Mouse (Mus musculus) kidney, postnatal 10 days (tissue): ENCODE measurements around the gene Ston2.

ENCODE experiments used
- DNase-seq: peaks from one replicate; pipeline ENCODE4 v3.0.0; 2021; ENCODE audit warnings: mixed read lengths

Ston2 gene

DNA sequence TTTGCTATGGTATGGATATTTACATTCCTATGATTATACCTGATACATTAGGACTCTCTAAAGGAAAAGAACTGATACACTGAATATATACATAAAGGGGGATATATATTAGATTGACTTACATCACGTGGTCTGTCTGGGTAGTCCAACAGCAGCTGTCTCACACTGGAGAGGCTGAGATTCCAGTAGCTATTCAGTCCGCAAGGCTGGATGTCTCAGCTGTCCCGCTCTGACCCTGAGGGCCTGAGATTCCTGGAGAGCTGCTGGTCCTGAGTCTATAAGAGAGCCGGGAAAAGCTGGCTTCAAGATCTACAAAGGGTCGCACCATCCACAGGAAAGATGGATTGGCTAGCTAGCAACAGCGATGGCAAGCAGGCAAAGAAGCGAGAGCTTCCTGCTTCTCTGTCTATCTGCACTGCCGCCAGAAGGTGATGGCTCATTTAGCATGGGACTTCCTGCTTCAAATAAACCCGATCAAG, at the start of gene Ston2:
Gene Ston2, minus strand, starts transcription at position 429 of the 479 bp plus-strand sequence.
- no peak for DNase-seq

DNA sequence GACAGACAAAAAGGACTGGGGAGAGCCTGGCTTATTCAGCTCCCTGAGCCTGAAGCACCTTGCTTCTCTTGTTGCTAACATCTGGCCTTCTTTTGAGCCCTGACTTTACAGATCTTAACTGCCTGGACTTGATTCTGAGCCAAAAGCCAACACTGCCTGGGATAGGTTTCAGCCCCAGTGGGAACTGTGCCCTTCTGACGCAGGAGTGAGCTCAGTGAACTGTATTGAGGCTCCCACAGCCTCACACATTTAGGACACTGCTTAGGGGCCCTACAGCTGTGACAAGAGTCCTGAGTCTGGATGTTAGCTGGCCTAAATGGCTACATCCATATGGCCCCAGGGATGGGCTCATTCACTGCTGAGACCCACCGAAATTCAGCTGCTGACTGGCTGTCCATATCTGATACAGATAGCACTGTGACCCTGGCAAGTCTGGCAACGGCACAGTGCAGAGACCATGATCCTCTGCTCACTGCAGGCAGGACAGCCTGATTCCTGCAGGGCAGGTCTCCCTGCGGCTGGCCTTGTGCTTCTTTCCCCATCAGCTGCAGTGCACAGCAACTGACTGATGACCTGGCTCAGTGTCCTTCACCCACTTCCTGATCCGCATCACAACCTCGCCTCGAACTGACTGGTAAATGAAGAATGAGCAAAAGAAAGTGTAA, 49.3 kb upstream of the Ston2 start:
- peak; percentile 29 for DNase-seq

DNA sequence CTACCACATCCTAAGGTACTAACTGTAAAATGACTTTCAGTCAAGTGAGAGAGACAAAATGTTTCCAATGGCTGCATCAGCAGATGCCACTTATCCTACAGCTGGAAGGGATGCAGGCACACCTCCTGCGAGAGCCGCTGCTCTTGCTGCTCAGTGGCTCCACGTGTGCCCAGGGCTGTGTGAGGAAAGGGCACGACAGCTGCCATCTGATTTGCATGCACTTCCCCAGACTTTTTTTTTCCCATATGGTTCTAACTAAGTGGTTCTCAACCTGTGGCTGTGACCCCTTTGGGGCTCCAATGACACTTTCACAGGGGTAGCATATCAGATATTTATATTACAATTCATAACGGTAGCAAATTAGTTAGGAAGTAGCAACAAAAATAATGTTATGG, 45.7 kb upstream of the Ston2 start:
- DNase-seq = no peak

DNA sequence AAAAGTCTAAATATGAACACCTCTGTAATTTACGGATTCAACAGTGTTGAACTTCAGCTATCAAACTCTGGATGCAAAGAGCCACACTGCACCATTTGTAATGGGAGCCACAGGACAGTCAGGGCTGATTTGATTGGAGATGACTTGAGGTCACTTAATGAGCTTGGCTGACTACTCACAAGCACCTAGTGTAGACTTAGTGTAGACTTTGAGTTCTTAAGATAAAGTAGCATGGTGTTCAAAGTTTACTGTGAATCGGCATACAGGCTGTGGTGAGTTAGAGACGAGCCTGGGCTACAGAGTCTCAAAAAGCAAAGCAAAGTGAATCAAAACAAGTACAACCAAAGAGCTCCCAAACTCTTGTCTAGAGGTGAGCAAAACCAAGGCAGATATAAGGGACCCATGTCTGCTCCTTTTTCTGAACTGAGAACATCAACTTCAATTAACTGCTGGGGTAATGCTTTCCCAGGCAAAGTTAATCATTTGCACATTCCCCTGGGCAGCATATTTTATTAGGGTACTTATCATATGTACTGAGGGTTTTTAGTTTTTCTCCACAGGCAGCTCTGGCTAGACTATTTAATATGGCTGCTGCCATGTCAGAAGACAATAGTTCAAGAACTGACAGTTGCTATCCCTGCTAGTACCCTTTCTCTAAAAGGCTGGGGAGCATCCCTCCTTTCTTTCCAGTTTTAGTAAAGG, 45.2 kb upstream of the Ston2 start:
- no peak for DNase-seq

DNA sequence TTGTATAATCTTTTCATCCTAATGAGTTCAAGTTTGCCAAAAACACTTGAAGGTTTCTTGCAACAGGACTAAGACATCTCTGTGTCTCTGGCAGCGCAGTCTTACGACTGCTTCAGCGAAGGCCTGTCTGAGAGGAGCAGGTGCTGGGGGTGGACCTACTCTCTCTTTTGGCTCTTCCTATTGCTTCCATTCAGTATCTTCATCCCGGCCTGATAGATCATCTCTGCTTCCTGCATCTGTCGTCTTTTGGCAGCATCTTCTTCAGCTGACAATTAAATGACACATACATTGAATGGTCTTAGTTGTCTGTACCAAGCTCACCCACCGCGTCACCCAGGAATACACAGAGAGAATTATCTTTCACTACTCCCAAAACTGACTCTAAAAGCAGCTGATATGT, 43.2 kb upstream of the Ston2 start:
- DNase-seq = no peak

DNA sequence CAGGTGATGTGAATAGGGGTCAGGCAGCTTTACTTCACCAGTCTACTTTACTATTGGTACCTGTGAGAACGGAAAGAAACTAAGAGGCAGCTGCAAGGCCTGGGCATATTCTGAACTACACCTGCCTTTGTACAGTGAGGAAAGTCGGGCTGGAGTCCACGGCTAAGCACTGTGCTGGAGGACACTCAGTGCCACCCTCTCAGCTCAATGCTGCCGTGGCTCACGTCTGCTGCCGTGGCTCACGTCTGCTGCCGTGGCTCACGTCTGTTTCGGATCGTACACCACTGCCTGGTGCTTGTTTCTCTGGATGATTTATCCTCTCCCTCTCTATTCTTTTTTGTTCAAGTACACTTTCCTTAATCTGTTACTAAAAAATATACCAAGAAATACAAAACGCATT, 32.3 kb upstream of the Ston2 start:
- DNase-seq = no peak

DNA sequence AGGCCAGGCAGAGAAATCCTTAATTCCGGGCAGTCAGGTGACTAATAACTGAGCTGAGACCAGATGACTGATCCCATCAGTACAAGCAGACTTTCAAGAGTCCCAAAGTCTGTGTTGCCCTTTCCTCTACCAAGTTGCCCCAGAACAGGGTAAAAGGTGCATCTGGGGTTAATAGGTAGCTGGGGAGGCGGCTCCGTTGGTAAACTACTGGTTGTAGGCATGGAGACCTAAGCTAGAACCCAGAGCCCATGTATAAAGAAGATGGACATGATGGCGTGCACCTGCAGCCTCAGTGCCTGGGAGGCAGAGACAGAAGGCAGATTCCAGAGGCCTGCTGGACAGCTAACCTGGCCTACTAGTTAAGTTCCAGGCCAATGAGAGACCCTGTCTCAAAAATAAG, 30.5 kb upstream of the Ston2 start:
- no peak for DNase-seq

DNA sequence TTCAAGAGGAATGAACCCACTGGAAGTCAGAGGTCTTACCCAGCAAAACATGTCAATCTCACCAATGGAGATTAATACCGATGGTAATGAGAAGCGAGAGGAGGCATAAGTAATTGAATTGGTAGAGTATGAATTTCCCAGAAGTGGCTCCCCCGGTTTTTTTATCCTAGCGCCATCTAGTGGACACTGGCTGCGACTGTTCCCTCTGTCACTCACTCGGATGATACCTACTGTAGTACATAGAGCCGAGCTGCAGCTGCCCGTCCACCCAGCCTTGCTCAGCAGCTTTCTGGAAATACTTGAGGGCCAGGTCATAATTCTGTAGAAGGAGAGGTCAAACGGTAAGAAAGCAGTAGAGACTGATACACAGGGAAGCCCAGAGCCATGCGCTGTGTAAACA, 27.8 kb upstream of the Ston2 start:
- peak; percentile 65 for DNase-seq

DNA sequence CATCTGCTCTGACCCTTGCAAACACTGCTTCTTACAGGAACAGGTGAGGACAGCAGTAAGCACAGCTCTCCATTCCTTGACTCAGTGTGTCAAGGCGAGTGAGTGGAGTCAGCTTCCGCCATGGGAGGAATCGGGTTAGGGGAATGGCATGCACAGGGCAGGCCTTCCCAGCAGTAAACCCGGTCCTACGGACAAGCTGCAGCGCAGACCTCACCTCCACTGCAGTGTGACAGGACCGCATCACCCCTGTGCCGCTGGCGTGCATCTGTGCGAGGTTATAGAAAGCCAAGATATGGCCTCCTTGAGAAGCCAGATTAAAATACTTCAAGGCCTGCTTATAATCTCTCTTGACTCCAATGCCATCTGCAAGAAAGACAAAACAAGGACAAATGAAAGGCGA, 27.4 kb upstream of the Ston2 start:
- no peak for DNase-seq

DNA sequence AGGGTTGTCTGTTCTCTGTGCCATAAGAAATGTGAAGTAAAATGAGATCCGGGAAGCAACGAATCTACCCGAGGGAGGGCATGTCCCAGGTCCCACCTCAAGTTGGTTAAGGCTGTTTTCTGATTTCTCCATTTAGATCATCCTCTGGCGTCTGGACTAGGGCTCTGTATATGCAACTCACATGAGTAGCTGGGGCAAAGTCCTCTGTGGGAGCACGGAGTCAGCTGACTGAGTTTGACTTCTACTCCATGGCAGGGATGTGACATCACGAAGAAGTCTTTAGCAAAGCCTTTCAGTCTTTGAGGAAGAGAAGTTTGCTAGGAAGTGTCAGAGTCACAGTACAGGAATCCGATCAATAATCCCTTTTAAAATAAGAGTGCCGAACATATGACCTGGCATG, 20.7 kb upstream of the Ston2 start:
- DNase-seq = no peak

DNA sequence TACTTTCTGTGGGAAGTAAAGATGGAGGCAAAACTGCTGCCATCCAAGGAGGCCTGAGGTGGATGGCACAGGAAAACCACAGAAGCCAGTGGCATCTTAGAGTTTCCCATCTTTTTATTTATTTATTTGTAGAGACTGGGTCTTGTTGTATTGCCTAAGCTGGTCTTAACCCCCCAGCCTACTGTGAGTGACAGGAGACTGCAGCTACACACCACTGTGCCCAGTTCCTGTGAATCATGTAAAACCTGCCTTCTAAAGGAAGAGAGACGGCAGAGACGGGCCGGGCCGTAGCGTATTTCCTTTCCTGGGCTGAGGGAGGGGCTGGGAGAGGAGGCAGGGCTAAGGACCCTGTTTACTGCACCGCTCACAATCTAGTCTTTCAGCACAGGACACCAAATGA, 19.6 kb upstream of the Ston2 start:
- DNase-seq = no peak

DNA sequence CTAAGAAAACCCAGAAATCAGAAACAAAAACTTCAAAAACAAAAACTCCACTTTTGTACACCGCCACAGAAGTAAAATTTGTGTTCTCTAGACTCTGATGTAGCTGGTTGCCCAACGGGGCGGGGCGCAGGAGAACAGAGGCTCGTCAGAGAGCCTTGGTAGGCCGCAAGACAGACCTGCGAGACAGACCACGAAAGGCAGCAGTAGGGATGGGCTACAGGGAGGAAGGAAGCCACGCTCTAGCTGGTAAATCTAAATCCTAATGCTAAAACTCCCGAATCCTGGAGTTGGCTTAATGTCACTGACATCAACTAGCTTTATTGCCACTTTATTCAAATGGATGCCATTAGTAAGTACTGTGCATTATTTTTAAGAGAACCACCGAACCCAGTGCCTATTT, 18.9 kb upstream of the Ston2 start:
- no peak for DNase-seq

DNA sequence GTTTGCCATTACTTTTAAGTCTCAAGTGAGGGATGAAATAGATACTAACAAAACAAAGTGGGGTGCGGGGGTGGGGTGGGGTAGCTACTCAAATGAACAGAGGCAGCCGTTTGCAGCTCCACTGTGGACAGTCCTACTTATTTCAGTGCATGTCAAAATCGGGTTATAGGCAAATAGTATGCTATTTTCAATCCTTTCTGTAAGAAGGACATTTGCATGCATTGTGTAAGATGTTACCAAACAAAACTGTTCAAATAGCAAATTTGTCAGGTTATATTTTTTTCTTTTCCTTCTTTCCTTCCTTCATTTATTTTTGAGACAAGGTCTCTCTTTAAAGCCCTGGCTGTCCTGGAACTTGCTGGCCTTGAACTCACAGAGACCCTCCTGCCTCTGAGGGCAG, 16.1 kb upstream of the Ston2 start:
- no peak for DNase-seq

DNA sequence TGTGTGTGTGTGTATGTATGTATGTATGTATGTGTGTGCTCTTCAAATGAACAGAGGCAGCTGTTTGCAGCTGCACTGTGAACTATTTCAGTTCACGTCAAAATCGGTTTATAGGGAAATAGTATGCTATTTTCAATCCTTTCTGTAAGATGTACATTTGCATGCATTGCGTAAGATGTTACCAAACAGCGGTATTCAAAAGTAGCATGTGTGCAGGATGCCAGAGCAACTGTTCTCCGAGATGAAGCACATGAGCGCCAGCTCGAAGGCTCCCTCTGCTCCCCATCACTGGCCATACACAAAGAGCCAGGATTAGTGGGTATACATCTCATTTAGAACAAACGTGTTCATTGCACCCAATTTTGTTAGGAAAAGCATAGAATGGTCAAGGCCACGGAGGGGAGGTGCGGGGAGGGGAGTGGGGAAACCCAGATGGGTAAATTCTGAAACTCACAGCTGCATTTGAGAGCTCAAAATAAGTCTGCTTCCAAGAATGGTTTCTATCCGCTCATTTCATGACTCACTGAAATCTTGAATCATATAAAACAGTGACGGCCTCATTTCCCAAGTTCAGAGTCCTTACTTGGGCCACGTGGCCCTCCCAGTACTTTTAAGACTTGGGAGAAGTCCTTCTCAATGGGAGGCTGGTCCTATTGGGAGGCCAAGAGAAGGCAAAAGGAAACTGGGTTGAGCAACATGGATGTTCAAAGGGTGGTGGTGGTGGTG, 15.2 kb upstream of the Ston2 start:
- DNase-seq = no peak

DNA sequence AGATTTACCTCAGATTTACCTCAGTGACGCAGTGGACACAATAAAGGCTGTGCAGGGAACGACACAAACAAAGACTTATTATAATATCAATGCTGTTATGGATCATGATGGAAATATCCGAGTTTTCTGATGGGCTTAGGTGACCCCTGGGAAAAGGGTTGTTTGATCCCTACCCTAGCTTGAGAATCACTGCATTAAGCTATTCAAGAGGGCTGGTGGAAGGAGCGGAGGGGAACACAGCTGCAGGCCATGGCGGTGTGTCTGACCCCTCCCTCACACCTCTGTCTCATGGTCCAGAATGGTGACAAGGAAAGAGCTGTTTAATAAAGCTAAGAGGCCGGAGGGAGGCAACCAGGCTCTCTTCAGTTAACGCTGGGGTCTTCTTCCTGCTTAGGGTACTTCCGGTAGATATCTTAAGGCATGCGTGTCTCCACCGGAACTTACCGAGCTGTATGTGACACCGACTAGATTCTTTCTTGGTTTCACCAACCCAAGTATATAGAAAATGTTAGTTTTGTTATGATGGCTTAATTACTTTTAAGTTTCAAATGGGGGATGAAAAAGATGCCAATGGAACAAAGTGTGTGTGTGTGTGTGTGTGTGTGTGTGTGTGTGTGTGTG, 14.5 kb upstream of the Ston2 start:
- no peak for DNase-seq

DNA sequence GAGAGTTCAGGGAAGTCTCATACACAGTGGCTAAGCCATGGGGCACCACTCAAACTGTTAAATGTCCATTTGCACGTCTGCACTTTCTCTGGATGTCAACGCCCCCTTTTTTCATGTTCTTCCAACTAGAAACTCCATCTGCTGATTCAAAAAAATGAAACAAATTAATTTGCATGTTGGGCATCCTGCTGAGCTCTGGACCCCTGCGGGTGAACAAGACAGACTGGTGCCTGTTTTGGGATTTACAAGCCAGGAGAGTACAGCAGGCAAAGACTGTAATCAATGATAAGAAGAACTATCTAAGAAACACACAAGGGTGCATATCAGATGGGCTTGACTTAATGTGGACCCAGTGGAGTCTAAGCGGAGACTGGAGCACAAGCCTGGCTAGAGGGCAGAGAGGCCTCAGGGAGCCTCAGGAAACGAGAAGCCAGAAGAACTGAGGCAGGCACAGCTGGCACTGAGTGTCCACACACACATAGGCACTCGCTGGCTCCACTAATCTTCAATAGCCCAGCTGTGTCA, 12.7 kb upstream of the Ston2 start:
- DNase-seq = no peak

DNA sequence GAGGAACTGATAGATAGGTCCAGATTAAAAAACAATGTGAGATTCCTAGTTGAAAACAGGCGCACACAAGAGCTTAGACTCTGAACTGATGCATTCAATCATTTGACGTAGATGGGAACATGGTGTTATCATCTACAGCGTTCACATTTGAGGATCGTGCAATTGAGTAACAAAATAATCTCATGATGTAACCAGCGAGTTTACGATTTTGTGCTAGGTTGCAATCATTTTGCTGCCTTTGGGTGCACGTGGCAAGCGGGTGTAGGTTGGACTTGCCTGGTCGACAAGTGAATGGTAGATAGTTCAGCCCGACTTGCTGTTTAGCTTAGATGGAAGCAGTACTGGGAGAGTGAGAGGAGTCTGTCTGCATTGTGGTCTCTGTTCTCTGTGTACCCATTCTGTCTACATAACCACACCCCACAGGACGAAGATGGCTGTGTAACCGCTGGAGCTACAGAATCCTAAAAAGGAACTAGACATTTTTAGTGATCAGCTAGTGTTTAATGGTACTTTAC, 11.7 kb upstream of the Ston2 start:
- DNase-seq = no peak

DNA sequence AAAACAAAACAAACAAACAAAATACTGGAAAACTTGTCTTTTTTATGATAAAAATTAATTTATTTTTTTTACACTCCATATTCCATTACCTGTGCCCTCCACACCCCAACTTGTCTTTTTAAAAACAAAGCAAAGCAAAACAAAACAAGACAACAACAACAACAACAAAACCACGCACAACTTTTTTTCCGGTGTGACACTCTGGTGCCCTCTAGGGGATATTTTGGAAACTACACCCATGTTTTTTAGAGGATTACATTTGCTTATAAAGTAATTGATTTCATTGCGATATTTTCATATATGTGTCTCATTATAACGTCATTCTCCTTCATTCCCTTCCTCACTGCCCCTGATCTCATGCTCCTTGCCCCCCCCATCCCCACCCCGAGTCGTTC, 11.2 kb upstream of the Ston2 start:
- DNase-seq = no peak

DNA sequence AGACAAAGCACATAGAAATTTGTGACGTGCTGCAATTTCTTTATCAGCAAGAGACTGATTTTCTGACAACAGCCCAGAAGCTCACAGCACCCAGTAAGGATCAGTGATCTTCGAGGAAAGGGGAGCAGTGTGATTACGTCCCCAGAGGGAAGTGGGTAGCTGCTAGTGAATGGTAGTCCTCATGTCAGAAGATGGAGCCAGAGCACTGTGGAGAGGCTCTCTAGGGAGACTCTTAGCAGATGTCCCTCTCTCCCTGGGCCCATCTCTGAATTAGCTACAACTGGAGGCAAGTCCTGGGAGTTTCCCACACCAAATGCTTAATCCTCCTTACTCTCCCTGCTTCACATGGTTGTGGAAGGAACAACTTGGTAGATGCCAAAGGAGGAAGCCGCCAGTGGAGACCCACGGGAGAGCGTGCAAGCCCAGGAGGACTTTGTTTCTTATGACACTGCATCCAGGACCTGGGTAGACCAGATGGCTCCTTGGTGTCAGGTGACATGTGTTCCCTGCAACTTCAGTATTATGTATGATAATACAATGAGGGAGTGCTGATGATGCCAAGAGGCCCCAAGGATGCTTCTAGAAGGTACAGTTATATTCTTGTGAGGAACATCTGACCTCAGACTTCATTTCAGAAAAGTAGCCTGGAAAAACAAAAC, 10.7 kb upstream of the Ston2 start:
- peak; percentile 39 for DNase-seq

DNA sequence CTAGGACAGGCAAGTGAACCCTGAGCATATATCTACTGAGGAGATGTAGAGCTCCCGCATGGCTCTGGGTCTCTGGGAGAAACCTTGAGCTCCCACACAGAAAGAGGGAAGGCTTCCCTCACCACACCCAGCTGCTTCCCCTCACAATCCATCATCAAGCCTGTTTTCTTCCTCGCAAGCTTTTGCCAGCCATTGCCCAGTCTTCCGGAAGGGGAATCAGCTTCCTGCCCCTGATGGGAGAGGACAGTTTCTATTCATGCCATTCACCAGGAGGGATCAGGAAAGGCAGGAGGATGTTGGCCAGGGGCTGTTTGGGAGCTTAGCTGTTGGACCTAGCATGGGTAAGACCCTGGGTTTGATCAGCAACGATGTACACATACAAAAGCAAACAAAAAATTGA, 8.6 kb upstream of the Ston2 start:
- DNase-seq = peak; percentile 41

DNA sequence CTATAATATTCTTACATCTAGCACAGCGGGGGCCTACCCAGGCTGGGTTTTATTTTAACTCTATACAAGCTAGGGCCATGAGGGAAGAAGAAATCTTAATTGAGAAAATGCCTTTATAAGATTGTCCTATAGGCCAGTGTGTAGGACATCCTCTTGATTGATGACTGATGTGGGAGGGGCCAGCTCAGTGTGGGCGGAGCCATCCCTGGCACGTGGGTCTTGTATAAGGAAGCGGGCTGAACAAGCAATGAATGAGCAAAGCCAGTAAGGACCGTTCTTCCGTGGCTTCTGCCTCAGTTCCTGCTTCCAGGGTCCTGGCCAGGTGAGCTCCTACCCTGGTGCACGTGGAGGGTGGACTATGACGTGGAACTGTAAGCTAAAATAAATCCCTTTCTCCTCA, 5.1 kb upstream of the Ston2 start:
- DNase-seq = no peak

DNA sequence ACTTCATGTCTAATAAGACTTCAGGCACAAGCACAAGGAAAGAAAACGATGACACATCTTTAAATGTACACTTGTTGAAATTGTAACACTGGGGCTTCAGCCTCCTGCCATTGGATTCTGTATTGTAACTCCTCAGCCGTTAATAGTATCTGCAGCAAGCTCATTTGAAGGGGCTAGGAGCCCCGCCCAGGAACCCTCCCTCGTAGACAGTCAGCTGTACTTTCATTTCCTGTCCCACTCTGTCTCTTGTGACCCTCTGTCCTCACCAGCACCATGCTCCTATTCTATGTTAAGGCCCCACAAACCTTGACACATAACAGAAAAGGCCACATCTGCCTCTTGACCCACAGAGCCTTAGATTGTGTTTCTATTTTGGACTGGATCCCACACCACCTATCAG, 3.6 kb upstream of the Ston2 start:
- no peak for DNase-seq

DNA sequence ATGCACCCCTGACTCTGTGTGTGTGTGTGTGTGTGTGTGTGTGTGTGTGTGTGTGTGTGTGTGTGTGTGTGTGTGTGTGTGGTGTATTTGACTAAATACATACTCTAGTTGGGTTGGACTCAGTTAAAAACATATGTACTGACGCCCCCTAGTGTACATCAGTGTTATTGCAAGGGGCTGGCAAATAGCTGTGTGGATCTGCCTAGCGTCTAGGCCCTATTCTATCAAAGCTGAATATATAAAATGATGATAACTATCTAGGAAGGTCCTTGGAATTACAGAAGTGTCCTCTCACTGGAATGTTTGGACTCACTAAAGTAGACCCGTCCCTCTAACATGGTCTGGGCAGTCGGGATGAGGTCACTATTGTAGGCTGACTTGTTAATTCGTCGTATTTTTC, 1.6 kb upstream of the Ston2 start:
- peak; percentile 78 for DNase-seq
